Mouse (Mus musculus): ENCODE measurements around the gene Nr2f6. TPM values are rescaled to one million over a fixed set of nuclear protein-coding genes. Genes with fewer than 3 reads are reported as not detected.
"Not testable (repeated sequence)": the region's sequence is repeated elsewhere in the genome, so short reads cannot be mapped to it uniquely, and the experiment has no call there.

The Nr2f6 gene
- polyA plus RNA-seq, 1 experiment from 2014 or later, result 62.4 TPM

GRCm38 (mm10) chr8:71351520-71351919 lies 30.2 kb downstream of the Nr2f6 start:
- no peak overlapping the region for H3K4me2 ChIP-seq (ENCODE audit: low read length)
- H3K27ac ChIP-seq (replicated peaks in 1 of 2; ENCODE audit: control insufficient read depth in 1 of 2, insufficient read depth in 1 of 2, low read depth in 2 of 2, low read length in 2 of 2), result no peak overlapping the region
- H3K4me1 ChIP-seq (ENCODE audit: control insufficient read depth in 2 of 2, insufficient read depth in 2 of 2, low read length in 2 of 2), result no peaks in the 10 kb centered on the region
- H3K36me3 ChIP-seq (ENCODE audit: control insufficient read depth, insufficient read depth, low read length), result peaks cover 98% of the 10 kb centered on the region
- no peaks in the 10 kb centered on the region for H3K9me3 ChIP-seq (ENCODE audit: control insufficient read depth, low read length)
- no peak overlapping the region for H3K9ac ChIP-seq (ENCODE audit: low read length)
- no peak for ATAC-seq (ENCODE audit: insufficient number of reproducible peaks, insufficient read depth, low FRiP score, low read depth)
- WGBS, result 96% methylated on average over 1 of the region's 1 CpGs
- no peaks in the 10 kb centered on the region for H3K27me3 ChIP-seq (ENCODE audit: control insufficient read depth, insufficient read depth, low read length)
- H3K4me3 ChIP-seq (ENCODE audit: control insufficient read depth in 1 of 2, insufficient read depth in 1 of 2, low read depth in 1 of 2, low read length in 2 of 2), result no peak overlapping the region

- H3K27ac ChIP-seq (replicated peaks in 1 of 2; ENCODE audit: control insufficient read depth in 1 of 2, insufficient read depth in 1 of 2, low read depth in 2 of 2, low read length in 2 of 2), result no peak overlapping the region
- H3K9me3 ChIP-seq (ENCODE audit: control insufficient read depth, low read length), result no peaks in the 10 kb centered on the region
- no peak overlapping the region for H3K9ac ChIP-seq (ENCODE audit: low read length)
- H3K4me3 ChIP-seq (ENCODE audit: control insufficient read depth in 1 of 2, insufficient read depth in 1 of 2, low read depth in 1 of 2, low read length in 2 of 2), result no peak overlapping the region
- no peaks in the 10 kb centered on the region for H3K27me3 ChIP-seq (ENCODE audit: control insufficient read depth, insufficient read depth, low read length)
- no peaks in the 10 kb centered on the region for H3K4me1 ChIP-seq (ENCODE audit: control insufficient read depth in 2 of 2, insufficient read depth in 2 of 2, low read length in 2 of 2)
- no peak for ATAC-seq (ENCODE audit: insufficient number of reproducible peaks, insufficient read depth, low FRiP score, low read depth)
- peaks cover 98% of the 10 kb centered on the region for H3K36me3 ChIP-seq (ENCODE audit: control insufficient read depth, insufficient read depth, low read length)
- no peak overlapping the region for H3K4me2 ChIP-seq (ENCODE audit: low read length)
- WGBS, result 37% methylated on average over 3 of the region's 3 CpGs
Measured at GRCm38 (mm10) chr8:71351117-71351516, 30.6 kb downstream of the Nr2f6 start.

- no peaks in the 10 kb centered on the region for H3K4me1 ChIP-seq (ENCODE audit: control insufficient read depth in 2 of 2, insufficient read depth in 2 of 2, low read length in 2 of 2)
- H3K4me2 ChIP-seq (ENCODE audit: low read length), result no peak overlapping the region
- H3K36me3 ChIP-seq (ENCODE audit: control insufficient read depth, insufficient read depth, low read length), result peaks cover 98% of the 10 kb centered on the region
- no peak overlapping the region for H3K4me3 ChIP-seq (ENCODE audit: control insufficient read depth in 1 of 2, insufficient read depth in 1 of 2, low read depth in 1 of 2, low read length in 2 of 2)
- H3K27ac ChIP-seq (replicated peaks in 1 of 2; ENCODE audit: control insufficient read depth in 1 of 2, insufficient read depth in 1 of 2, low read depth in 2 of 2, low read length in 2 of 2), result no peak overlapping the region
- H3K9me3 ChIP-seq (ENCODE audit: control insufficient read depth, low read length), result no peaks in the 10 kb centered on the region
- no peak for ATAC-seq (ENCODE audit: insufficient number of reproducible peaks, insufficient read depth, low FRiP score, low read depth)
- no peak overlapping the region for H3K9ac ChIP-seq (ENCODE audit: low read length)
- H3K27me3 ChIP-seq (ENCODE audit: control insufficient read depth, insufficient read depth, low read length), result no peaks in the 10 kb centered on the region
- 77% methylated on average over 1 of the region's 1 CpGs for WGBS
Measured at GRCm38 (mm10) chr8:71346581-71346980, 35.2 kb downstream of the Nr2f6 start.

- Histone ChIP-seq H3K4me1 (ENCODE audit: control insufficient read depth in 2 of 2, insufficient read depth in 2 of 2, low read length in 2 of 2) (no peaks in the 10 kb centered on the region), H3K36me3 (ENCODE audit: control insufficient read depth, insufficient read depth, low read length) (peaks cover 89% of the 10 kb centered on the region), H3K27me3 (ENCODE audit: control insufficient read depth, insufficient read depth, low read length) (no peaks in the 10 kb centered on the region), H3K4me2 (ENCODE audit: low read length) (no peak overlapping the region), H3K27ac (replicated peaks in 1 of 2; ENCODE audit: control insufficient read depth in 1 of 2, insufficient read depth in 1 of 2, low read depth in 2 of 2, low read length in 2 of 2) (no peak overlapping the region), H3K9me3 (ENCODE audit: control insufficient read depth, low read length) (no peaks in the 10 kb centered on the region), H3K9ac (ENCODE audit: low read length) (no peak overlapping the region), H3K4me3 (ENCODE audit: control insufficient read depth in 1 of 2, insufficient read depth in 1 of 2, low read depth in 1 of 2, low read length in 2 of 2) (no peak overlapping the region)
- no peak for ATAC-seq (ENCODE audit: insufficient number of reproducible peaks, insufficient read depth, low FRiP score, low read depth)
- WGBS, result 76% methylated on average over 5 of the region's 5 CpGs
Measured at GRCm38 (mm10) chr8:71340625-71341024, 41.1 kb downstream of the Nr2f6 start.

- H3K4me1 ChIP-seq (ENCODE audit: control insufficient read depth in 2 of 2, insufficient read depth in 2 of 2, low read length in 2 of 2); ATAC-seq (ENCODE audit: insufficient number of reproducible peaks, insufficient read depth, low FRiP score, low read depth); H3K4me2 ChIP-seq (ENCODE audit: low read length); H3K27me3 ChIP-seq (ENCODE audit: control insufficient read depth, insufficient read depth, low read length); H3K27ac ChIP-seq (replicated peaks in 1 of 2; ENCODE audit: control insufficient read depth in 1 of 2, insufficient read depth in 1 of 2, low read depth in 2 of 2, low read length in 2 of 2); H3K4me3 ChIP-seq (ENCODE audit: control insufficient read depth in 1 of 2, insufficient read depth in 1 of 2, low read depth in 1 of 2, low read length in 2 of 2); H3K9me3 ChIP-seq (ENCODE audit: control insufficient read depth, low read length); H3K9ac ChIP-seq (ENCODE audit: low read length): not testable (repeated sequence)
- peaks cover 80% of the 10 kb centered on the region for H3K36me3 ChIP-seq (ENCODE audit: control insufficient read depth, insufficient read depth, low read length)
- 93% methylated on average over 6 of the region's 6 CpGs for WGBS
Measured at GRCm38 (mm10) chr8:71337834-71338233, 43.9 kb downstream of the Nr2f6 start.

- Histone ChIP-seq H3K36me3 (ENCODE audit: control insufficient read depth, insufficient read depth, low read length) (peaks cover 83% of the 10 kb centered on the region), H3K4me1 (ENCODE audit: control insufficient read depth in 2 of 2, insufficient read depth in 2 of 2, low read length in 2 of 2) (no peaks in the 10 kb centered on the region), H3K9ac (ENCODE audit: low read length) (no peak overlapping the region), H3K27ac (replicated peaks in 1 of 2; ENCODE audit: control insufficient read depth in 1 of 2, insufficient read depth in 1 of 2, low read depth in 2 of 2, low read length in 2 of 2) (no peak overlapping the region), H3K4me3 (ENCODE audit: control insufficient read depth in 1 of 2, insufficient read depth in 1 of 2, low read depth in 1 of 2, low read length in 2 of 2) (no peak overlapping the region), H3K9me3 (ENCODE audit: control insufficient read depth, low read length) (no peaks in the 10 kb centered on the region), H3K4me2 (ENCODE audit: low read length) (no peak overlapping the region), H3K27me3 (ENCODE audit: control insufficient read depth, insufficient read depth, low read length) (no peaks in the 10 kb centered on the region)
- no peak; the same call in 1 of the 2 replicates for ATAC-seq (ENCODE audit: insufficient number of reproducible peaks, insufficient read depth, low FRiP score, low read depth)
- WGBS, result 79% methylated on average over 1 of the region's 1 CpGs
Measured at GRCm38 (mm10) chr8:71324848-71325247, 56.9 kb downstream of the Nr2f6 start.

Other genes with a start within 250 kb of the Nr2f6 start
- 16.8 and 17.9 TPM in 2 replicates for gene Myo9b, start 109.2 kb downstream of the Nr2f6 start, polyA plus RNA-seq (2014; fragmentation: Nextera tagmentation; extraction: Ambion mirVana)
- gene Haus8, start 109.0 kb downstream of the Nr2f6 start, polyA plus RNA-seq (2014; fragmentation: Nextera tagmentation; extraction: Ambion mirVana), result 134 and 144 TPM in 2 replicates
- 87.1 and 95.4 TPM in 2 replicates for gene Use1, start 15.1 kb downstream of the Nr2f6 start, polyA plus RNA-seq (2014; fragmentation: Nextera tagmentation; extraction: Ambion mirVana)
- 3.6 TPM in 2 replicates for gene Ocel1, start 10.7 kb downstream of the Nr2f6 start, polyA plus RNA-seq (2014; fragmentation: Nextera tagmentation; extraction: Ambion mirVana)
- 10.8 TPM in 2 replicates for gene Ushbp1, start 13.8 kb upstream of the Nr2f6 start, polyA plus RNA-seq (2014; fragmentation: Nextera tagmentation; extraction: Ambion mirVana)
- gene Babam1, start 14.9 kb upstream of the Nr2f6 start, polyA plus RNA-seq (2014; fragmentation: Nextera tagmentation; extraction: Ambion mirVana), result 84.5 and 86.1 TPM in 2 replicates
- gene Ankle1, start 24.1 kb upstream of the Nr2f6 start, polyA plus RNA-seq (2014; fragmentation: Nextera tagmentation; extraction: Ambion mirVana), result 16.7 and 20.7 TPM in 2 replicates
- gene Abhd8, start 81.7 kb upstream of the Nr2f6 start, polyA plus RNA-seq (2014; fragmentation: Nextera tagmentation; extraction: Ambion mirVana), result 20.8 and 29.2 TPM in 2 replicates
- 191 and 193 TPM in 2 replicates for gene Mrpl34, start 83.0 kb upstream of the Nr2f6 start, polyA plus RNA-seq (2014; fragmentation: Nextera tagmentation; extraction: Ambion mirVana)
- 76.7 and 79.1 TPM in 2 replicates for gene Dda1, start 87.2 kb upstream of the Nr2f6 start, polyA plus RNA-seq (2014; fragmentation: Nextera tagmentation; extraction: Ambion mirVana)
- gene Ano8, start 104.0 kb upstream of the Nr2f6 start, polyA plus RNA-seq (2014; fragmentation: Nextera tagmentation; extraction: Ambion mirVana), result 1.5 and 1.8 TPM in 2 replicates
- 3.3 and 4.4 TPM in 2 replicates for gene Gtpbp3, start 106.1 kb upstream of the Nr2f6 start, polyA plus RNA-seq (2014; fragmentation: Nextera tagmentation; extraction: Ambion mirVana)
- 109 and 121 TPM in 2 replicates for gene Plvap, start 129.8 kb upstream of the Nr2f6 start, polyA plus RNA-seq (2014; fragmentation: Nextera tagmentation; extraction: Ambion mirVana)
- 0.35 and 0.89 TPM in 2 replicates for gene Ccdc194, start 143.8 kb upstream of the Nr2f6 start, polyA plus RNA-seq (2014; fragmentation: Nextera tagmentation; extraction: Ambion mirVana)
- 10.8 and 19.0 TPM in 2 replicates for gene Bst2, start 155.5 kb upstream of the Nr2f6 start, polyA plus RNA-seq (2014; fragmentation: Nextera tagmentation; extraction: Ambion mirVana)
- 62.2 and 64.0 TPM in 2 replicates for gene Mvb12a, start 161.0 kb upstream of the Nr2f6 start, polyA plus RNA-seq (2014; fragmentation: Nextera tagmentation; extraction: Ambion mirVana)
- 0.53 TPM in 1 of 2 replicates, not detected in the other for gene Tmem221, start 176.9 kb upstream of the Nr2f6 start, polyA plus RNA-seq (2014; fragmentation: Nextera tagmentation; extraction: Ambion mirVana)
- not detected in 2 replicates for gene Nxnl1, start 184.6 kb upstream of the Nr2f6 start, polyA plus RNA-seq (2014; fragmentation: Nextera tagmentation; extraction: Ambion mirVana)
- 14.6 and 15.3 TPM in 2 replicates for gene Slc27a1, start 186.9 kb upstream of the Nr2f6 start, polyA plus RNA-seq (2014; fragmentation: Nextera tagmentation; extraction: Ambion mirVana)
- 199 and 201 TPM in 2 replicates for gene Pgls, start 210.2 kb upstream of the Nr2f6 start, polyA plus RNA-seq (2014; fragmentation: Nextera tagmentation; extraction: Ambion mirVana)
- gene Fam129c, start 215.7 kb upstream of the Nr2f6 start, polyA plus RNA-seq (2014; fragmentation: Nextera tagmentation; extraction: Ambion mirVana), result 1.4 and 1.5 TPM in 2 replicates
- gene Colgalt1, start 229.0 kb upstream of the Nr2f6 start, polyA plus RNA-seq (2014; fragmentation: Nextera tagmentation; extraction: Ambion mirVana), result 58.1 and 61.6 TPM in 2 replicates